Mouse (Mus musculus) adrenal gland, adult (tissue): Measurements from ENCODE around the gene Serpinb6a.

ENCODE experiments used
- DNase-seq, 2 experiments: peaks; one replicate each; pipeline ENCODE4 v3.0.0; 2022 to 2023; ENCODE audit warnings: low spot score in 1 of 2; ENCODE audit not compliant: inconsistent age in 2 of 2

The Serpinb6a gene

GRCm38 (mm10) chr13:33995197-33995596, 7.4 kb downstream of the Serpinb6a start:
- peak; percentile 73 to 91 for DNase-seq

GRCm38 (mm10) chr13:33989625-33990024, 13.0 kb downstream of the Serpinb6a start:
- no peak for DNase-seq

DNA sequence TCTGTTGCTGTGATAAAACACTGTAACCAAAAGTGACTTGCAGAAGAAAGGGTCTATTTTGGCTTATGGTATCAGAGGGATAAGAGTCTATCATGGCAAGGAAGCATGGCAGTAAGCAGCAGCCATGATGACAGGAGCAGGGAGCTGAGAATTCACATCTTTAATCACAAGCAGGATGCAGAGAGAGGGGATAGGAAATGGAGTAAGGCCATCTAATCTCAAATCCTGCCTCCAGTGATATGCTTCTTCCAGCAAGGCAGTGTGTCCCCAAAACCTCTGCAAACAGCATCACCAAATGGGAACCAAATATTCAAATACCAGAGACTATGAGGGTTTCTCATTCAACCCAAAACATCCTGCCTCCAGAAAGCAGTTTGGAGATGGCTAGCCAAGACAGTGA, 36.0 kb downstream of the Serpinb6a start:
- no peak for DNase-seq

DNA sequence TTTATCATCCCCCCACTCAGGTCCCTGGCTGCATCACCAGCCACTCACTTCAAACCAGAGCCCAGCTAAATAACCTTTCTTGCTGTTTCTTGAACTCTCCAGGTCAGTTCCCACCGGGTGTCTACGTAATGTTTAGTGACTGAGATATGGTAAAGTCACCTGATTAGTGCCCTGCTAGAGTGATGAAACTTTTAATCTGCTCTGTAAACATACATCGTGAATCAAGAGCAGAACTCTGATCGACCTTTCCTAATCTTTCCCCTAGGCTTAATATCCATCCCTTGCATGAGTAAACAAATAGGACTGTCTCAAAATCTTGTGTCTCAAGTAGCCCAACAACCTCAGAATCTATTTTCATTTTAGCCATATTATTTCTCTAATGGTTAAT, 36.6 kb downstream of the Serpinb6a start:
- DNase-seq: no peak

DNA sequence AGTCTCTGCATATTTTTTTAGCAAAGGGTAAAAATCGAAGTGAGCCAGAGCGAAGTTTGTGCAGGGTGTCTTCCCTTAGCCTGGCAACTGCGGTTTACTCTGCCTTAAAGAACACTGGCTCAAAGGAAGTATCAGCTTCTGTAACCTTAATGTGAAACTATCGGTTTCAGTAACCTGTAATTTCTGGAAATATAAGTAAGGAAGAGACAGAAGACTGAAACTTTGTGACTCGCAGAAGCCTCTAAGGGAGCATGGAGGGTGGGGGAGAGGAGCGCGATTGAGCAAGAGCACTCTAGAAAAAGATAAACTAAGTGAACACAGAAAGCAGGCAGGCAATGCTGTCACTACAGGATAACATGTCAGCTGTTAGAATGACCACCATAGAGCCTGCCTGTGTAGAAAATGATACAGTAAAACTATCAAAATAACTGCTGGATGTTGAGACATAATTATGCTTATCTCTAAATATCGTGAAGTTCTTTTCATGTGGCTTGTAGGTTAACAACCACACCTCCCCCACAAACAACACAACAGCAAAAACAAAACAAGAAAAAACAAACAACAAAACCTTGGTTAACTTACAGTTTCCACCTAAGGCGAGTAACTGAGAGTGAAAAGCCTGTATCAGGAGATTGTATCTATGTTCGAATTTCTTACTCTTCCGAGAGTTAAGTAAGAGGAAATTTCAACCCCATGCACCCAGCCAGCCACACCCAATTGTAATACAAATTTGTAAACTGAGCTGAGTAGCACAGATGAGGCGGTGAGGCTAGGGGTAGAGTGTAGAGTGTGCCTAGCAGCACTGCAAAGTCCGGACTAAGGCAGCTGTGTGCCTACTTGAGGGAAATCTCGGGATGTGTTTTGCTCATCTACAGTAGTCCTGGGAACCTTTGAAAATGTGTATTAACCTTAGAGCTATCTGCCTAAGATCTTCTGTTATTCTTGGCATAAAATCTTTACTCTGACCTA, 37.3 kb downstream of the Serpinb6a start:
- peak in 1 of 2 experiments; percentile 51 for DNase-seq

DNA sequence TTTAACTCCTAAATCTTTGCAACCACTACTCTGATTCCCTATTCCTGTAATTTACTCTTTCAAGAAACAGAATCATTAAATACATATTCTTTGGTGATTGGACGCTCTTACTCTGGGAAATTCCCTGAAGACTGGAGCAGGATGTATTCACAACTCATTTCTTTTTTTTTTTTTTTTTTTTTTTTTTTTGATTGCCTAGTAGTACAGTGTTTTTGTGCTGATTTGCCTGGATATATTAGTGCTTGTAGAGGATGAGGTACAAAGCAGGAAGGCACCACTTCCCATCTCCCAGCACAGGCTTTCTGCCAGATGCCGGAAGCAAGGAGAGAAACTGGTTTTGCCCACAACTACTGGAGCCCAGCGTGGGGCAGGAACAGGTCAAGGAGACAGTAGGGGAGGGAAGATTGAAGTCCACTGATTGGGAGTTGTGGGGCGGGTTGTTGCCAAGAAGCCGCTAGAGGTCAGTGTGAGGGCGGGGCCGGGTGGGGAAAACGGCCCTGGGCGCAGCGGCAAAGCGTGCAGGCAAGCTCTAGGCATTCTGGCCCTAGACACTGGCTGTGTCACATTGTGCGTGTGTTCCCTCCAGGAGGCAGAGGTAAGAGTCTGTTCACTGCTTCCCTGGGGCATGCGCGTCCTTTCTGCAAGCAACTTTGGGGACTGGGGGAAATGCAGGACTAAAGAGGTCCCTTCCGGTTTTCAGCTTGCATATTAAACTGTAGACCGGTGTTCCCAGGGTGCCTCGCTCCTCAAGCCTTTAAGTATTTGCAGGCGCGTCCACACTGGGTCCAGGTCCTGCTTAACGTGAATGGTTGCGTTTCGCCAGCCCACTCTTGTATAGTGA, 38.2 kb downstream of the Serpinb6a start, which contains the start of gene Nqo2:
Gene Nqo2, plus strand, starts transcription at position 482 of the 841 bp plus-strand sequence.
- DNase-seq: peak; percentile 87 to 94

DNA sequence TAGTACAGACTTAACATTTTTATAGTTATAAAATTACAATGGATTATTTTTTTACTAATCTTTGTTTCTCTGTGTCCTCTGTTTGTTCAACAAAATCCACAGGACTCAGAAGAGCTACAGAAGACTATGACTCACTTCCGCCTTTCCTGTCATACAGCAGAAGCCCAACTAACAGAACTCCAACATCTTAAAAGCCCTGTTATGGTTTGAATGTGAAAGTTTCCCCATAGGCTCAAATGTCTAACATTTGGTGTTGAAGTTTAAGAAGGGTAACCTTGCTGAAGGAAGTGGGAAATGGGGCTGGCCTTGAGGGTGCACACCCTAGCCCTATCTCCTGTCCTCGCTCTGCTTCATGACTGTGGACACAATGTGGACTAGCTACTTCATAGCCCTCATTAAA, 42.8 kb downstream of the Serpinb6a start:
- DNase-seq: no peak

DNA sequence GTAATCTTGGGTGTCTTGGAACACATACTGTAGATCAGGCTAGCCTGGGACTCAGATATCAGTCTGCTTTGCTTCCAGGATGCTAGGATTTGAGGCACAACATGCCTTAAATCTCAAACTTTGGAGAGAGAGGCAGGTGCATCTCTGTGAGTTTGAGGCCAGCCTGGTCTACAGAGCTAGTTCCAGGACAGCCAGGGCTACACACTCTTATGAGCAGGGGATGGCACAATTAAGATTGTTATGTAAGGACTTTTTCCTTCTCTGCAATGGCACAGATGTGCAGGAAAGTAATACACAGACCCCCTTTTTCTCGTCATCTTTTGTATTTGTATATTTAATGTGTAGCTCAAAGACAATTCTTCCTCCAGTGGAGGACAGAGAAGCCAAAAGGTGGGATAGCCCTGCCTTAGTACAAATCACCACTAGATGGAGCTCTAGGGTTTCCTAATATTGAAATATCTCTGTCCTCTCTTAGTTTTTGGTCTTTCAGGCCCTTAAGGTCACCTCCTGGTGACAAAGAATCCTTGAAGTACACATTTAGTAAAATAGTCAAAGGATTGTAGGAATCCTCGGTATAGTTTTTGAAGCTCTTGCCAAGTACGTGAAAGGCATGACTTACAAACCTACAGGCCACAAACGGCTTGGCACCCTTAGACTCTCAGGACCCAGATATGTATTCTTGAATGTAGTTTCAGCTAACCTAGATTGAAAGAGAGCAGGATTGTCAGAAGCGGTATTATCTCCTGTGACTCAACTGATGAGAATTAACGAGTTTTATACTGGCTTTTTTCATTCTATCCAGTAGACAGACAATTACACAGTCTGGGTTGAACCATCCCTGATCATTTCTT, 45.8 kb downstream of the Serpinb6a start:
- DNase-seq: peak in 1 of 2 experiments; percentile 83

DNA sequence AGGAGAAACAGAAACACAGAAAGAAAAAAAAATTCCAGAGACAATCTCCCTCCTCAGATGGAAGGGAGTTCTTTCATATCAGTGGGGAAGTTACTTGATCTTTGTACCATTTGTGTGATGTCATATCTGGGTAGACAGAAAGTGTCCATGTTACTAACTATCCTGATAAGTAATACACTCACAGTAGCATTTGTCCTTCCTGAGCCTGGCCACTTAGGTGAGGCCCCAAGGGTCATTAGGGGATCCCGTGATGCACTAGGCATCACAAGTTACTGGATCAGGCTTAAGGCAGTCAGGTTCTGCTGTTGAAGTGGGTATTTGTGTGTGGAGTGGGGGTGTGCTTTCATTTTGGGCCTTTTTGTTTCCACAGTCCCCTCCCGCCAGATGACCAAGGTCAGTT, 49.6 kb downstream of the Serpinb6a start:
- peak; percentile 40 to 75 for DNase-seq

DNA sequence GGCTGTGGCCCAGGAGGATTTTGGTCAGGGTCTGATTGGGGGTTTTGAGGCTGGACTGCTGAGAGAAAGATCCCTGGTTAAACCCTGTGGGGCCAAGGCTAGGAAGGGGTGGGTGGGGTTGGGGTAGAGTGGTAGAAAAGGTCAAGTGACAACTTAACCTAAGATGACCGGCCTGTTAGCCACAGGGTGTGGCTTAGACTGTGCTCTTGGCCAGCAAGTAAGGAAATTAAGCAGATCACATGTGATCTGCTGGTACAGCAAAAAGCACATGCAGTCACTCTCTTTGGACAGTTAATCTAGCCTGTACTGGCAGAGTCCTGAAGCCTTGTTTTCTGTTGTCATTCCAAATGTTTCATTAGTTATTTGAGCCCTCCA, 50.5 kb downstream of the Serpinb6a start:
- DNase-seq: peak; percentile 31 to 76

- DNase-seq: peak; percentile 83 to 90
Observed at GRCm38 (mm10) chr13:33951308-33952074, 51.1 kb downstream of the Serpinb6a start.

GRCm38 (mm10) chr13:33942212-33942779, 60.3 kb downstream of the Serpinb6a start:
- DNase-seq: peak; percentile 48 to 81

DNA sequence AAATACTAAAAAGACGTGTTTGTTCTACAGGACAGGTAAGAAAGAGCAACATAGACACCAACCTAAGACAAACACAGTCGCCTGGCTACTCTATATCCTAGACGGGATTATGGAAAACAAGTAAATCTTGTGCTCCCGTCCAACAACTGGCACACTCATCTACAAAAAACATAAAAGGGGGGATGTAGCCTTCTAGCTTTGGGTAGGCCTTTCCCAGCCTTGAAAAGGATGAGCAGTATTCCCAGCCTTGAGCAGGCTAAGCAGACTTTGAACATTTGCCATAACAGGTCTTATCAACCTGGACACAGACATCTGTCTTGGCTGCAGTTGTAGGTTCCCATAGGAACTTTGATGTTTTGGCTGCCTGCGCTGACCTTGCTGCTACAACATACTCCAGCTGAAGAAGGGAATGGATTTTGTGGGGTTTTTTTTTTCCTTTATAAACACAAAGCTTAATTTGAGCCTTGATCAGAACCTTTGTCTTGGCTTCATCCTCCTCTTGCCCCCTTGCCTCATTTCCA, 61.2 kb downstream of the Serpinb6a start:
- peak; percentile 33 to 65 for DNase-seq

- DNase-seq: peak in 1 of 2 experiments; percentile 29
Observed at GRCm38 (mm10) chr13:33937587-33937986, 65.0 kb downstream of the Serpinb6a start.

DNA sequence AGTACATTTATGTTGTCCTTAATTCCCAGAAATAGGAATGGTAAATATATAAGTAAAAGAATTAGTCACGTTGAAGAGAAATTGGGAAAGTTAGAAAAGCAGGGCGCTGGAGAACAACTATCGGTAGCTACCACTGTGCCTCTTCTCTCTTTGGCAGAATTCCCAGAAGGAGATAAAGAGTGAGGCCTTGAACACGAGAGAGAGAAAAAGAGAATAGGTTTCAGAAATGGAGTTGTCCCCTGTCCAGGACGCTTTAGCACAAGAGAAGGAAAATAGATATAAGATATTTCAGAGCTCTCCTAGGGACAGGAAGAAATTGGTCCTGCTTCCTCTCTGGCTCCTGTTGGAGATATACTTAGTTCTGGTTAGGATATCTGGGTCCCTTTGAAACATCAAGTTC, 65.4 kb downstream of the Serpinb6a start:
- DNase-seq: peak in 1 of 2 experiments; percentile 65

DNA sequence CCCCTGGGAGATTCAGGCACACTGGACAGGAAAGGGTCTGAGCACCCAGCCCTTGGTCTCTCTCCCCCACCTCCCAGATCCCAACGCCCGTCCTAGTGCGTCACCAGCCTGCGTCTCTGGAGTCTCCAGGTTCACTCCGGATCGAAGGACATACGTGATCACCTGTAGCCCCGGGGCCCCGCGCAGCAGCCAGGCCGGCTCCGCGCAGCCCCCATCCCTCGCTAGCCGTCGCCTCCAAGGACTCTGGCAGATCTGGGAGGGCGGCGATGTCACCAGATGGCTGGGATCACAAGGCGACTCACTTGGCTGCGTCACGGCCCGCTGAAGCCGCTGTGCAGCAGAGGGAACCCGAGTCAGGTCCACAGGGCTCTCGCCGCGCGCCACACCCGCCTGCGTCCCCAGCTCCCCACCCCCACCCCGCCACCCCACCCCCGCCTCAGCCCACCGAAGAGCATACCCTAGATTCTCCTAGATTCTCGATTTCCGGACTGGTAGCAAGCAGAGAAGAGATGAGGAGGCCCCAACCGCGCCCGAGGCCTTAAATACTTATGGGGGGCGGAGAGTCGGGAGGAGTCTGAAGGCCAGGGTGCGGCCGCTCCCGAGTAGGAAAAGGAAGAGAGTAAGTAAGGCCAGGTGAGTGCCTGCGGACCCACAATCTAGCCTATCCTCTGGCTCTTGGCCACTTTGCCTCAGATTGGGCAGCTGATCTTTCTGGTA, 67.0 kb downstream of the Serpinb6a start:
- DNase-seq: peak; percentile 81 to 93

- DNase-seq: peak; percentile 72 to 91
Observed at GRCm38 (mm10) chr13:33934743-33935142, 67.9 kb downstream of the Serpinb6a start.

DNA sequence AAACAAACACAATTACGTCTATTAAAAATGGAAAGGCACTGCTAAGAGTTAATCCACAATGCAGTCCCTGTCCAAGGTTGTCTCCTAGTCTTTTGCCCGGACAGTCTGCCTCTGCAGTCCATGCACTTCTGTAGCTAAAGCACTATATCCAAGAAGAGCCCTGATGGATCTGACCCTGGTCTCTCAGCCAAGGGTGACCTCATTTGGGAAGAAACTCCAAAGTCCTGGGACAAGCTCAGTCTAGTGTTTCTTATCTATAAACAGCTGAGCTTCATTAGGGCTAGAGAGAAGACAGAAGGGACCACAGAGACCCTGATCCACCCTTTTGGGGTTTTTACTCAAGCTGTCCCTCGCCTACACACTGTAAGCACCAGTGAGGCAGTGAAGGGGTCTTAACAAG, 71.7 kb downstream of the Serpinb6a start:
- DNase-seq: peak; percentile 31 to 57

DNA sequence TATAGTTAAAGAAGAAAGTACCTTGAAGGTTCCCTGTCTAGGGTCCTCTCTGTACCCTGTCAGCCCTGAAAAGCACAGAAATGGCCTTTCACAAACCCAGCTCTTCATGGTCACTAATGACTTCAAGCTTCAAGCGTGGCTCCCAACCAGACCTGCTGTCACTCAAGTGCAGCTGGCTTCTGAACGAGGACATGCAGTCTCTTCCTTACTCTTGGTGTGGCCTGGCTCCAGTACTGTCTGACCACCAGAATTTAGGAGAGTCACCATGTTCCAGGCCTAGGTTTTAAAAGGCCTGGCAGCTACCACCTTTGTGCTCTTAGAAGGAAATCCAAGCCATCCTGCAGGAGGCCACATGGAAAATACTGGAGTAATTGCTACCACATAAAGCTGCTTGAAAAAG, 72.3 kb downstream of the Serpinb6a start:
- DNase-seq: peak in 1 of 2 experiments; percentile 50
